Mouse (Mus musculus): ENCODE data around the gene Trpv2.

The Trpv2 gene

GRCm38 (mm10) chr11:62573959-62574702, at the start of gene Trpv2:
TSS of gene Trpv2 (plus strand) at chr11:62574486.
- in situ Hi-C loops (cut with MboI, MseI) = no loop called here

GRCm38 (mm10) chr11:62537089-62537488, 37.2 kb upstream of the Trpv2 start:
- in situ Hi-C loops (cut with MboI, MseI) = no loop called here

GRCm38 (mm10) chr11:62537590-62537989, 36.7 kb upstream of the Trpv2 start:
- in situ Hi-C loops (cut with MboI, MseI) = no loop called here

GRCm38 (mm10) chr11:62538321-62539088, 35.8 kb upstream of the Trpv2 start:
- in situ Hi-C loops (cut with MboI, MseI) = no loop called here

- in situ Hi-C loops (cut with MboI, MseI) = no loop called here
Observed at GRCm38 (mm10) chr11:62539089-62539890, 35.0 kb upstream of the Trpv2 start, which contains the start of gene Cenpv. TSS of gene Cenpv (minus strand) at chr11:62539261.

- in situ Hi-C loops (cut with MboI, MseI) = no loop called here
Observed at GRCm38 (mm10) chr11:62540167-62540566, 34.1 kb upstream of the Trpv2 start.

GRCm38 (mm10) chr11:62540969-62541368, 33.3 kb upstream of the Trpv2 start:
- in situ Hi-C loops (cut with MboI, MseI) = no loop called here

GRCm38 (mm10) chr11:62541581-62541980, 32.7 kb upstream of the Trpv2 start:
- in situ Hi-C loops (cut with MboI, MseI) = no loop called here

GRCm38 (mm10) chr11:62543991-62544390, 30.3 kb upstream of the Trpv2 start:
- in situ Hi-C loops (cut with MboI, MseI) = no loop called here

- in situ Hi-C loops (cut with MboI, MseI) = no loop called here
Observed at GRCm38 (mm10) chr11:62549782-62550181, 24.5 kb upstream of the Trpv2 start.

GRCm38 (mm10) chr11:62550227-62550685, 24.0 kb upstream of the Trpv2 start:
- in situ Hi-C loops (cut with MboI, MseI) = no loop called here

GRCm38 (mm10) chr11:62550727-62551225, 23.5 kb upstream of the Trpv2 start, which contains the start of gene Ubb:
TSS of gene Ubb (plus strand) at chr11:62551171.
- in situ Hi-C loops (cut with MboI, MseI) = no loop called here

GRCm38 (mm10) chr11:62551226-62552119, 22.8 kb upstream of the Trpv2 start:
- in situ Hi-C loops (cut with MboI, MseI) = no loop called here

- in situ Hi-C loops (cut with MboI, MseI) = no loop called here
Observed at GRCm38 (mm10) chr11:62553186-62553585, 21.1 kb upstream of the Trpv2 start.

GRCm38 (mm10) chr11:62553633-62554032, 20.7 kb upstream of the Trpv2 start:
- in situ Hi-C loops (cut with MboI, MseI) = no loop called here

- in situ Hi-C loops (cut with MboI, MseI) = no loop called here
Observed at GRCm38 (mm10) chr11:62554163-62554855, 20.0 kb upstream of the Trpv2 start.

- in situ Hi-C loops (cut with MboI, MseI) = no loop called here
Observed at GRCm38 (mm10) chr11:62554934-62555517, 19.3 kb upstream of the Trpv2 start.

GRCm38 (mm10) chr11:62555896-62556412, 18.3 kb upstream of the Trpv2 start:
- in situ Hi-C loops (cut with MboI, MseI) = no loop called here

- in situ Hi-C loops (cut with MboI, MseI) = no loop called here
Observed at GRCm38 (mm10) chr11:62557205-62557604, 17.1 kb upstream of the Trpv2 start.

All from T-helper 1 cell (primary cell).